Mouse (Mus musculus) neural tube, embryonic 15.5 days (tissue): ENCODE measurements at regions not wholly inside any gene's neighbourhood (a gene's known extent, or its start where the extent isn't known, plus 50 kb on each side); places are given as distances from the start of the nearest gene placed in this dataset.

Source experiments
- ATAC-seq: fragments of 200-750 bp; cut with Nextera tagmentation; 2 replicates; pipeline ENCODE4 v1.8.0; 2017; ENCODE audit warnings: mild to moderate bottlenecking, moderate TSS enrichment, moderate library complexity; ENCODE audit not compliant: low FRiP score
- H3K27ac ChIP-seq: fragments of 300-500 bp; sonication (generic); replicated peaks from 2 replicates; pipeline ENCODE4 v1.5.1; 2015; ENCODE audit warnings: mild to moderate bottlenecking, inconsistent platforms
- H3K27me3 ChIP-seq: fragments of 300-500 bp; sonication (generic); replicated peaks from 2 replicates; pipeline ENCODE4 v1.6.1; 2015; ENCODE audit warnings: inconsistent platforms
- H3K36me3 ChIP-seq: fragments of 300-500 bp; sonication (generic); 2 replicates; pipeline ENCODE4 v1.6.1; 2015; ENCODE audit warnings: inconsistent platforms
- H3K4me1 ChIP-seq: fragments of 300-500 bp; sonication (generic); 2 replicates; pipeline ENCODE4 v1.6.1; 2015; ENCODE audit warnings: inconsistent platforms
- H3K4me2 ChIP-seq: fragments of 300-500 bp; sonication (generic); 2 replicates; pipeline ENCODE4 v1.6.1; 2015; ENCODE audit warnings: inconsistent platforms, mild to moderate bottlenecking, moderate library complexity
- H3K4me3 ChIP-seq: fragments of 300-500 bp; sonication (generic); replicated peaks from 2 replicates; pipeline ENCODE4 v1.5.1; 2015; ENCODE audit warnings: mild to moderate bottlenecking, inconsistent platforms
- H3K9ac ChIP-seq: fragments of 300-500 bp; sonication (generic); replicated peaks from 2 replicates; pipeline ENCODE4 v1.6.1; 2015; ENCODE audit warnings: mild to moderate bottlenecking, inconsistent platforms
- H3K9me3 ChIP-seq: fragments of 300-500 bp; sonication (generic); replicated peaks from 2 replicates; pipeline ENCODE4 v1.6.1; 2016; ENCODE audit warnings: inconsistent platforms
- WGBS: fragments of 180-500 bp; shearing (Covaris S2); methylation state at CpG from one replicate; pipeline ENCODE4 v1.1.7; 2015; ENCODE audit warnings: mixed read lengths; 5-methylcytosine and 5-hydroxymethylcytosine counted together

- H3K4me1 ChIP-seq, result no peaks in the 10 kb centered on the region
- no peak overlapping the region for H3K4me3 ChIP-seq
- no peak overlapping the region for H3K27ac ChIP-seq
- no peak overlapping the region for H3K9ac ChIP-seq
- H3K9me3 ChIP-seq, result no peaks in the 10 kb centered on the region
- ATAC-seq, result 0 out of 2 replicates have a peak, but pooled peaks have one; percentile 46
- H3K36me3 ChIP-seq, result no peaks in the 10 kb centered on the region
- no peaks in the 10 kb centered on the region for H3K27me3 ChIP-seq
- 25% methylated on average over 6 of the region's 6 CpGs for WGBS
- no peak overlapping the region for H3K4me2 ChIP-seq
Measured at GRCm38 (mm10) chr1:105092309-105092904, 264.1 kb downstream of the Rnf152 start.

- ATAC-seq, result peak; percentile 63; the same call in 1 of the 2 replicates
- Histone ChIP-seq H3K27ac (no peak overlapping the region), H3K4me3 (no peak overlapping the region), H3K9me3 (no peaks in the 10 kb centered on the region), H3K4me1 (no peaks in the 10 kb centered on the region), H3K4me2 (no peak overlapping the region), H3K9ac (no peak overlapping the region), H3K36me3 (no peaks in the 10 kb centered on the region), H3K27me3 (no peaks in the 10 kb centered on the region)
- 42% methylated on average over 7 of the region's 7 CpGs for WGBS
Measured at GRCm38 (mm10) chr1:105088765-105089520, 267.6 kb downstream of the Rnf152 start.

- no peaks in the 10 kb centered on the region for H3K27me3 ChIP-seq
- 68% methylated on average over 1 of the region's 1 CpGs for WGBS
- H3K9ac ChIP-seq, result no peak overlapping the region
- H3K4me3 ChIP-seq, result no peak overlapping the region
- H3K4me1 ChIP-seq, result no peaks in the 10 kb centered on the region
- H3K36me3 ChIP-seq, result no peaks in the 10 kb centered on the region
- no peak overlapping the region for H3K27ac ChIP-seq
- no peak overlapping the region for H3K4me2 ChIP-seq
- no peaks in the 10 kb centered on the region for H3K9me3 ChIP-seq
- no peak for ATAC-seq
Measured at GRCm38 (mm10) chr1:105087623-105088022, 268.9 kb downstream of the Rnf152 start.

- H3K4me3 ChIP-seq, result no peak overlapping the region
- H3K27ac ChIP-seq, result no peak overlapping the region
- H3K9ac ChIP-seq, result no peak overlapping the region
- no peak for ATAC-seq
- H3K4me1 ChIP-seq, result no peaks in the 10 kb centered on the region
- H3K4me2 ChIP-seq, result no peak overlapping the region
- 90% methylated on average over 3 of the region's 3 CpGs for WGBS
- H3K27me3 ChIP-seq, result no peaks in the 10 kb centered on the region
- H3K36me3 ChIP-seq, result no peaks in the 10 kb centered on the region
- H3K9me3 ChIP-seq, result no peaks in the 10 kb centered on the region
Measured at GRCm38 (mm10) chr1:105084556-105084955, 272.0 kb downstream of the Rnf152 start.

- Histone ChIP-seq H3K27ac (no peak overlapping the region), H3K9ac (no peak overlapping the region), H3K36me3 (no peaks in the 10 kb centered on the region), H3K4me3 (no peak overlapping the region), H3K27me3 (no peaks in the 10 kb centered on the region), H3K4me2 (no peak overlapping the region), H3K9me3 (no peaks in the 10 kb centered on the region), H3K4me1 (no peaks in the 10 kb centered on the region)
- no peak for ATAC-seq
- 64% methylated on average over 6 of the region's 6 CpGs for WGBS
Measured at GRCm38 (mm10) chr1:105083551-105084103, 272.9 kb downstream of the Rnf152 start.

GRCm38 (mm10) chr1:105082823-105083550 is 273.5 kb downstream of the Rnf152 start:
- no peak for ATAC-seq
- H3K27ac ChIP-seq, result no peak overlapping the region
- no peak overlapping the region for H3K9ac ChIP-seq
- H3K27me3 ChIP-seq, result no peaks in the 10 kb centered on the region
- H3K4me3 ChIP-seq, result no peak overlapping the region
- H3K4me2 ChIP-seq, result no peak overlapping the region
- H3K9me3 ChIP-seq, result no peaks in the 10 kb centered on the region
- H3K4me1 ChIP-seq, result no peaks in the 10 kb centered on the region
- WGBS, result 68% methylated on average over 2 of the region's 2 CpGs
- no peaks in the 10 kb centered on the region for H3K36me3 ChIP-seq

- WGBS, result 73% methylated on average over 2 of the region's 2 CpGs
- Histone ChIP-seq H3K36me3 (no peaks in the 10 kb centered on the region), H3K27me3 (no peaks in the 10 kb centered on the region), H3K9ac (no peak overlapping the region), H3K4me3 (no peak overlapping the region), H3K4me2 (no peak overlapping the region), H3K27ac (no peak overlapping the region), H3K4me1 (no peaks in the 10 kb centered on the region), H3K9me3 (no peaks in the 10 kb centered on the region)
- ATAC-seq, result no peak
Measured at GRCm38 (mm10) chr1:105081942-105082341, 274.6 kb downstream of the Rnf152 start.

- H3K27ac ChIP-seq, result no peak overlapping the region
- no peak overlapping the region for H3K9ac ChIP-seq
- H3K4me3 ChIP-seq, result no peak overlapping the region
- H3K27me3 ChIP-seq, result no peaks in the 10 kb centered on the region
- ATAC-seq, result no peak
- H3K36me3 ChIP-seq, result no peaks in the 10 kb centered on the region
- no peaks in the 10 kb centered on the region for H3K9me3 ChIP-seq
- WGBS, result 92% methylated on average over 5 of the region's 5 CpGs
- no peaks in the 10 kb centered on the region for H3K4me1 ChIP-seq
- H3K4me2 ChIP-seq, result no peak overlapping the region
Measured at GRCm38 (mm10) chr1:105079437-105079836, 277.1 kb downstream of the Rnf152 start.

- 90% methylated on average over 3 of the region's 3 CpGs for WGBS
- Histone ChIP-seq H3K27me3 (no peaks in the 10 kb centered on the region), H3K4me3 (no peak overlapping the region), H3K27ac (no peak overlapping the region), H3K9me3 (no peaks in the 10 kb centered on the region), H3K4me1 (no peaks in the 10 kb centered on the region), H3K9ac (no peak overlapping the region), H3K36me3 (no peaks in the 10 kb centered on the region), H3K4me2 (no peak overlapping the region)
- no peak for ATAC-seq
Measured at GRCm38 (mm10) chr1:105075728-105076127, 280.8 kb downstream of the Rnf152 start.

GRCm38 (mm10) chr1:105074326-105074725 is 282.2 kb downstream of the Rnf152 start:
- H3K36me3 ChIP-seq, result no peaks in the 10 kb centered on the region
- no peak for ATAC-seq
- 74% methylated on average over 1 of the region's 1 CpGs for WGBS

GRCm38 (mm10) chr1:105070661-105071455 is 285.7 kb downstream of the Rnf152 start:
- Histone ChIP-seq H3K9me3 (no peaks in the 10 kb centered on the region), H3K36me3 (no peaks in the 10 kb centered on the region), H3K27me3 (no peaks in the 10 kb centered on the region), H3K27ac (no peak overlapping the region), H3K9ac (no peak overlapping the region), H3K4me1 (peaks cover 3% of the 10 kb centered on the region; the same call in 1 of the 2 replicates), H3K4me3 (no peak overlapping the region), H3K4me2 (no peak overlapping the region)
- WGBS, result 52% methylated on average over 3 of the region's 3 CpGs
- ATAC-seq, result no peak

More at GRCm38 (mm10) chr1:105074326-105074725, 282.2 kb downstream of the Rnf152 start:
- no peaks in the 10 kb centered on the region for H3K9me3 ChIP-seq
- H3K27ac ChIP-seq, result no peak overlapping the region
- H3K4me2 ChIP-seq, result no peak overlapping the region
- no peak overlapping the region for H3K4me3 ChIP-seq
- H3K9ac ChIP-seq, result no peak overlapping the region
- H3K27me3 ChIP-seq, result no peaks in the 10 kb centered on the region
- no peaks in the 10 kb centered on the region for H3K4me1 ChIP-seq
